Mouse (Mus musculus) liver, embryonic 11.5 days (tissue): Measurements from ENCODE around the gene Lefty2. TPM values are rescaled to one million over a fixed set of nuclear protein-coding genes. Genes with fewer than 3 reads are reported as not detected.

Experiments
- ATAC-seq: fragments of 200-750 bp; cut with Nextera tagmentation; replicated peaks from 2 replicates; pipeline ENCODE4 v1.8.0; 2017; ENCODE audit warnings: moderate number of reproducible peaks, mild to moderate bottlenecking, moderate TSS enrichment, moderate library complexity; ENCODE audit not compliant: low FRiP score
- DNase-seq: peaks from one replicate; pipeline ENCODE4 v3.0.0-alpha.2; 2017; ENCODE audit warnings: low spot score
- H3K27ac ChIP-seq: fragments of 300-500 bp; sonication (generic); 2 replicates; pipeline ENCODE4 v1.5.1; 2014; ENCODE audit warnings: mild to moderate bottlenecking, low read depth, low read length, control low read depth
- H3K27me3 ChIP-seq: fragments of 300-500 bp; sonication (generic); replicated peaks from 2 replicates; pipeline ENCODE4 v1.6.1; 2014; ENCODE audit warnings: low read length, mixed read lengths; ENCODE audit not compliant: control insufficient read depth, insufficient read depth
- H3K36me3 ChIP-seq: fragments of 300-500 bp; sonication (generic); 2 replicates; pipeline ENCODE4 v1.6.1; 2014; ENCODE audit warnings: mild to moderate bottlenecking, low read length, moderate library complexity, mixed read lengths; ENCODE audit not compliant: control insufficient read depth, insufficient read depth
- H3K4me1 ChIP-seq: fragments of 300-500 bp; sonication (generic); replicated peaks from 2 replicates; pipeline ENCODE4 v1.6.1; 2014; ENCODE audit warnings: low read length, mixed read lengths; ENCODE audit not compliant: control insufficient read depth, insufficient read depth
- H3K4me2 ChIP-seq: fragments of 300-500 bp; sonication (generic); 2 replicates; pipeline ENCODE4 v1.6.1; 2014; ENCODE audit warnings: mild to moderate bottlenecking, control low read depth, moderate library complexity
- H3K4me3 ChIP-seq: fragments of 300-500 bp; sonication (generic); 2 replicates; pipeline ENCODE4 v1.5.1; 2014; ENCODE audit warnings: low read depth, low read length, control low read depth
- H3K9ac ChIP-seq: fragments of 300-500 bp; sonication (generic); 2 replicates; pipeline ENCODE4 v1.6.1; 2014; ENCODE audit warnings: low read depth, low read length, control low read depth
- H3K9me3 ChIP-seq: fragments of 300-500 bp; sonication (generic); 2 replicates; pipeline ENCODE4 v1.6.1; 2016; ENCODE audit warnings: low read length, inconsistent platforms, mixed read lengths; ENCODE audit not compliant: control insufficient read depth
- WGBS: fragments of 180-500 bp; shearing (Covaris S2); extraction: QIAGEN DNeasy Blood & Tissue Kit; methylation state at CpG from one replicate; pipeline ENCODE4 v1.1.7; 2014; 5-methylcytosine and 5-hydroxymethylcytosine counted together
- polyA plus RNA-seq: library from polyadenylated mRNA; unstranded; fragments of >200 nt; fragmentation: Nextera tagmentation; extraction: Ambion mirVana; gene quantifications from 2 replicates; pipeline ENCODE4 v1.2.1, GENCODE M21; 2014

Lefty2 gene
- polyA plus RNA-seq, 1 experiment from 2014 or later = not detected

- Histone ChIP-seq H3K4me3 (peak overlapping the region; percentile 90), H3K4me1 (peaks cover 39% of the 10 kb centered on the region), H3K36me3 (no peaks in the 10 kb centered on the region), H3K4me2 (peak overlapping the region; percentile 99), H3K27me3 (peaks cover 2% of the 10 kb centered on the region; the same call in 1 of the 2 replicates), H3K9ac (peak overlapping the region; percentile 89; the same call in 1 of the 2 replicates), H3K9me3 (no peaks in the 10 kb centered on the region), H3K27ac (peak overlapping the region; percentile 77)
- WGBS = 51% methylated on average over 11 of the region's 11 CpGs
- ATAC-seq = no peak
- no peak for DNase-seq
Observed at GRCm38 (mm10) chr1:180943032-180943644, 50.2 kb downstream of the Lefty2 start.

- no peak overlapping the region for H3K27ac ChIP-seq
- peaks cover 39% of the 10 kb centered on the region for H3K4me1 ChIP-seq
- H3K36me3 ChIP-seq = no peaks in the 10 kb centered on the region
- no peak for ATAC-seq
- H3K4me2 ChIP-seq = no peak overlapping the region
- H3K27me3 ChIP-seq = peaks cover 2% of the 10 kb centered on the region; the same call in 1 of the 2 replicates
- WGBS = 46% methylated on average over 1 of the region's 1 CpGs
- no peak for DNase-seq
- H3K4me3 ChIP-seq = no peak overlapping the region
- H3K9ac ChIP-seq = no peak overlapping the region; the same call in 1 of the 2 replicates
- H3K9me3 ChIP-seq = no peaks in the 10 kb centered on the region
Observed at GRCm38 (mm10) chr1:180943896-180944295, 51.0 kb downstream of the Lefty2 start.

DNA sequence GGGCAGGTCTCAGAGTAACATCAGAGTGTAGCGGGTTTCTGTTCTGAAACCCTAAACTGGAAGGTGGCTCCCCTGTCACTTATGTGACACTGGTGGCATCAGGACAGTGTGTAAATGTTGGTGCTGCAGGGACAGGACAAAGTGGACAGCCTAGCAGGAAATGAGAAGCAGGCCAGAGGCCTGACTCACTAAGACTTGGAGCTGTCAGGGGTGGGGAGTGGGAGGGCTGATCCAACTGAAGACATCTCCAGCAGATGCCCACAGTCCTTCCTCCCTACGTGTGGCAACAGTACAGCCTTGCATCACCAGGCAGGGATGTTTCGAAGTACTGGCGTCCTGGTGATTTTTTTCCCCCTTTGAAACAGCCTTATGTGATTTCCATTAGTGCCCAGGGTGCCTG, 51.6 kb downstream of the Lefty2 start:
- 67% methylated on average over 4 of the region's 4 CpGs for WGBS
- DNase-seq (no peak), ATAC-seq (no peak)
- H3K36me3 ChIP-seq = no peaks in the 10 kb centered on the region; the same call in 1 of the 2 replicates
- H3K27me3 ChIP-seq = peaks cover 2% of the 10 kb centered on the region; the same call in 1 of the 2 replicates
- no peaks in the 10 kb centered on the region for H3K9me3 ChIP-seq
- H3K27ac ChIP-seq = no peak overlapping the region
- peak overlapping the region; percentile 55 for H3K4me2 ChIP-seq
- no peak overlapping the region for H3K4me3 ChIP-seq
- peaks cover 39% of the 10 kb centered on the region for H3K4me1 ChIP-seq
- no peak overlapping the region for H3K9ac ChIP-seq

DNA sequence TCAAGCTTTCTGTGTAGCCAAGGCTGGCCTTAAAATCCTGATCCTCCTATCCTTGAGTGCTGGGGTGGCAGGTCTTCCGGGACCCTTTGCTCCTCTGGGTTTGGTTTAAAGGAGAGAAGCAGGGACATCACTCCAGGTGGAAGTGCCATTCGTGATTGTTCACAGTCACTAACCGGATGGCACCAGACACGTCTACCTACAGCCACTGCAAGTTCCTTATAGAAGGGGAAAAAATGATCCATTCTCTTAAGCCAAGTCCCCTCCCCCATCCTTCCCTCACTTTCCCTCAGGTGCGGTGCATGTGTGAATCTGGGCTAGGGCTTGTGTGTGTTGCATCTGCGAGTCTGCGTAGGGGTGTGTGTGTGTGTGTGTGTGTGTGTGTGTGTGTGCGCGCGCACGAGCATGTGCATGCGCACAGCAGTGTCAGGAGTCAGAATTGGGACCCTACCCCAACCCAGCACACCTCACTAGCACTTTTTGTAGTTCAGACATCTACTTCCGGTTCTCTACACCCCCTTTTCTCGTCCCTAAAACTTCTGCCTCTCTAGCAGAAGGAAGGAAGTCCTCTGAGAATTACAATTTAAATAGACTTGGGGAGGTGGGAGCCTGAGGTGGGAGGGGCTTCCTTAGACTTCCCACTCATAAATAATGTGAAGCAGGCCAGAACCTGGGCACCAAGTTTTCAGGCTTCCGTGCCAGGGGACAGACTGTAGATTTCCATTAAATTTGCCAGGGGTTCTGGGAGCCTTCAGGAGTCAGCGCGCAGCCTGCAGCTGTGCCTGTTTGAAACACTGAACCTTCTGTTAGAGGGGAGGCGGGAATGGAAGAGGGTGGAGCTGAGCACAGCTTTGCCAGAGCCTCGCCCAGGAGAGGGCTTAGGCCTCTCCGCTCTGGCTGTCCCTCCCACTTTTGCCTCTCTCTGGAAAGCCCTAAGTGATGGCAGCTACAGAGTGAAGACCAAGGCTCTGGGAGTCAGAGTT, 52.4 kb downstream of the Lefty2 start:
- Histone ChIP-seq H3K4me1 (peaks cover 39% of the 10 kb centered on the region), H3K9me3 (no peaks in the 10 kb centered on the region), H3K4me3 (peak overlapping the region; percentile 14; the same call in 1 of the 2 replicates), H3K4me2 (peak overlapping the region; percentile 55), H3K27me3 (peaks cover 2% of the 10 kb centered on the region; the same call in 1 of the 2 replicates), H3K9ac (peak overlapping the region; percentile 31), H3K27ac (peak overlapping the region; percentile 30; the same call in 1 of the 2 replicates), H3K36me3 (no peaks in the 10 kb centered on the region; the same call in 1 of the 2 replicates)
- DNase-seq = no peak
- WGBS = 25% methylated on average over 20 of the region's 20 CpGs
- ATAC-seq = peak; percentile 83

- Histone ChIP-seq H3K27ac (no peak overlapping the region), H3K9ac (peak overlapping the region; percentile 31; the same call in 1 of the 2 replicates), H3K36me3 (peaks cover 2% of the 10 kb centered on the region; the same call in 1 of the 2 replicates), H3K4me3 (no peak overlapping the region), H3K9me3 (no peaks in the 10 kb centered on the region), H3K4me1 (peaks cover 33% of the 10 kb centered on the region), H3K4me2 (no peak overlapping the region), H3K27me3 (0 out of 2 replicates have a peak, but pooled peaks cover 2% of the 10 kb centered on the region)
- 91% methylated on average over 6 of the region's 6 CpGs for WGBS
- DNase-seq = no peak
- no peak for ATAC-seq
Observed at GRCm38 (mm10) chr1:180946448-180946847, 53.5 kb downstream of the Lefty2 start.

Other genes starting within 250 kb of the Lefty2 start
- gene Mixl1, start 196.1 kb upstream of the Lefty2 start, polyA plus RNA-seq = 1.8 and 2.0 TPM in 2 replicates
- gene Acbd3, start 167.1 kb upstream of the Lefty2 start, polyA plus RNA-seq = 17.5 and 18.4 TPM in 2 replicates
- 1,897 and 1,996 TPM in 2 replicates for gene H3f3a, start 79.2 kb upstream of the Lefty2 start, polyA plus RNA-seq
- 49.0 and 49.2 TPM in 2 replicates for gene Sde2, start 42.0 kb upstream of the Lefty2 start, polyA plus RNA-seq
- 162 and 171 TPM in 2 replicates for gene Pycr2, start 11.2 kb downstream of the Lefty2 start, polyA plus RNA-seq
- 7.3 and 9.5 TPM in 2 replicates for gene Lefty1, start 41.9 kb downstream of the Lefty2 start, polyA plus RNA-seq
- gene Tmem63a, start 49.2 kb downstream of the Lefty2 start, polyA plus RNA-seq = 7.8 and 8.3 TPM in 2 replicates
- 1.6 and 1.7 TPM in 2 replicates for gene Ephx1, start 127.8 kb downstream of the Lefty2 start, polyA plus RNA-seq
- not detected in 2 replicates for gene 9130409I23Rik, start 158.1 kb downstream of the Lefty2 start, polyA plus RNA-seq